Mouse (Mus musculus) hindbrain, postnatal 0 days (tissue): Measurements from ENCODE around the gene Zfp385c. TPM values are rescaled to one million over a fixed set of nuclear protein-coding genes. Genes with fewer than 3 reads are reported as not detected.

Experiments used
- ATAC-seq: fragments of 200-750 bp; cut with Nextera tagmentation; 2 replicates; pipeline ENCODE4 v1.8.0; 2017; ENCODE audit warnings: mild to moderate bottlenecking, moderate TSS enrichment, moderate library complexity
- DNase-seq: peaks from one replicate; pipeline ENCODE4 v3.0.0-alpha.2; 2015; ENCODE audit warnings: low spot score
- H3K27ac ChIP-seq: fragments of 300-500 bp; sonication (generic); 2 replicates; pipeline ENCODE4 v1.5.1; 2014; ENCODE audit warnings: mild to moderate bottlenecking
- H3K27me3 ChIP-seq: fragments of 300-500 bp; sonication (generic); 2 replicates; pipeline ENCODE4 v1.6.1; 2014; ENCODE audit warnings: low read length, mixed read lengths; ENCODE audit not compliant: insufficient read depth
- H3K36me3 ChIP-seq: fragments of 300-500 bp; sonication (generic); 2 replicates; pipeline ENCODE4 v1.6.1; 2014; ENCODE audit warnings: low read length, mixed read lengths; ENCODE audit not compliant: insufficient read depth
- H3K4me1 ChIP-seq: fragments of 300-500 bp; sonication (generic); 2 replicates; pipeline ENCODE4 v1.6.1; 2014; ENCODE audit warnings: antibody characterized with exemption, low read length, mixed read lengths; ENCODE audit not compliant: insufficient read depth
- H3K4me2 ChIP-seq: fragments of 300-500 bp; sonication (generic); 2 replicates; pipeline ENCODE4 v1.6.1; 2014; ENCODE audit warnings: low read depth, mild to moderate bottlenecking, low read length, moderate library complexity, mixed read lengths
- H3K4me3 ChIP-seq: fragments of 300-500 bp; sonication (generic); 2 replicates; pipeline ENCODE4 v1.5.1; 2014; ENCODE audit warnings: low read length
- H3K9ac ChIP-seq: fragments of 300-500 bp; sonication (generic); replicated peaks from 2 replicates; pipeline ENCODE4 v1.6.1; 2014; ENCODE audit warnings: mild to moderate bottlenecking, low read length, moderate library complexity, mixed read lengths
- H3K9me3 ChIP-seq: fragments of 300-500 bp; sonication (generic); 2 replicates; pipeline ENCODE4 v1.6.1; 2016; ENCODE audit warnings: low read length, mixed read lengths
- CTCF ChIP-seq: IDR thresholded peaks from 2 replicates; pipeline ENCODE4 v1.5.1; 2016; ENCODE audit warnings: antibody characterized with exemption, control low read depth, low read depth
- WGBS: fragments of 180-500 bp; shearing (Covaris S2); extraction: QIAGEN DNeasy Blood & Tissue Kit; methylation state at CpG from one replicate; pipeline ENCODE4 v1.1.7; 2014; 5-methylcytosine and 5-hydroxymethylcytosine counted together
- polyA plus RNA-seq: library from polyadenylated mRNA; unstranded; fragments of >200 nt; fragmentation: Nextera tagmentation; extraction: Ambion mirVana; gene quantifications from 2 replicates; pipeline ENCODE4 v1.2.1, GENCODE M21; 2015
- total RNA-seq: library from RNA; depleted of rRNA; stranded (reverse); fragments of >200 nt; gene quantifications from 2 replicates; pipeline ENCODE4 v1.2.3, GENCODE M21; 2014

Gene Zfp385c
- total and polyA plus RNA-seq, 2 experiments from 2014 or later, result 9.8 to 10.0 TPM

DNA sequence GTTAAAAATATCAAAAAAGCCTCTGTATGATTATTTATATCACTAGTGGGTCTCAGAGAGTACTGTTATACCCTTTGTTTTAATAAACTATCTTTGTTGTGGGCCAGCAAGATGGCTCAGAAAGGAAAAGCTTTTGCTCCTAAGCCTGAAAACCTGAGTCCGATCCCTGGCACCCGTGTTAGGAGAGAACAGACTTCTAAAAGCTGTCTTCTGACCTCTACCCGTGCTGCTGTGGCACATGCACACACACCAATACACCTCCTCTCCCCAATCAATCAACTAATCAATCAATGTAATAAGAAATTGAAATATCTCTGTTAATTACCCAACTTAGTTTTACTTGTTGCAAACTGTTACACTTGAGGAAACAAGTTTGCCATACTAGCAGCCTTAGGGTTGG is 8.5 kb upstream of the Zfp385c start:
- Histone ChIP-seq H3K4me1 (no peaks in the 10 kb centered on the region), H3K9me3 (no peaks in the 10 kb centered on the region), H3K9ac (no peak overlapping the region), H3K27ac (no peak overlapping the region), H3K27me3 (no peaks in the 10 kb centered on the region), H3K4me3 (no peak overlapping the region), H3K4me2 (peak overlapping the region; percentile 39; the same call in 1 of the 2 replicates), H3K36me3 (peaks cover 15% of the 10 kb centered on the region; the same call in 1 of the 2 replicates)
- no peak for TF ChIP-seq CTCF
- ATAC-seq (no peak), DNase-seq (no peak)
- 68% methylated on average over 3 of the region's 3 CpGs for WGBS

DNA sequence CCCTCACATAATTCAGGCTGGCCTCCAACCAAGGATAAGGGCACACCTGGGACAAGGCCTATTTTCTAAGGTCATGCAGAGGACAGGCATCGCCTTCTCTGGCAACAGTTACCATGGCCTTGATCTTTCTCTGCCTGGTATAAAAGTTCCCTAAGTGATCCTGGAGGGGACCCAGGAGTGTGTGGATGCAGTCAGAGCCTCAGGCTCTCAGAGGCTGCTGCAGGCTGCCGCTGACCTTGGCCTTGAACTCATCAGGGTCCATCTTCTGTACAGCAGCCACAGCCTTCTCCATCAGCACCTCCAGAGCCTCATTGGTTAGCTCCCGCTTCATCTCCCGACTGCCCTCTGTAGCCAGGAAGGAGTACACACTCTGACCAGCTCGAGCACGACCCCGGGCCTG is 5.7 kb upstream of the Zfp385c start:
- H3K9me3 ChIP-seq, result no peaks in the 10 kb centered on the region
- DNase-seq (no peak), ATAC-seq (no peak)
- no peaks in the 10 kb centered on the region for H3K36me3 ChIP-seq
- no peaks in the 10 kb centered on the region for H3K4me1 ChIP-seq
- H3K27me3 ChIP-seq, result no peaks in the 10 kb centered on the region
- no peak for TF ChIP-seq CTCF
- no peak overlapping the region for H3K9ac ChIP-seq
- no peak overlapping the region for H3K4me3 ChIP-seq
- H3K27ac ChIP-seq, result no peak overlapping the region
- 74% methylated on average over 7 of the region's 7 CpGs for WGBS
- no peak overlapping the region for H3K4me2 ChIP-seq

DNA sequence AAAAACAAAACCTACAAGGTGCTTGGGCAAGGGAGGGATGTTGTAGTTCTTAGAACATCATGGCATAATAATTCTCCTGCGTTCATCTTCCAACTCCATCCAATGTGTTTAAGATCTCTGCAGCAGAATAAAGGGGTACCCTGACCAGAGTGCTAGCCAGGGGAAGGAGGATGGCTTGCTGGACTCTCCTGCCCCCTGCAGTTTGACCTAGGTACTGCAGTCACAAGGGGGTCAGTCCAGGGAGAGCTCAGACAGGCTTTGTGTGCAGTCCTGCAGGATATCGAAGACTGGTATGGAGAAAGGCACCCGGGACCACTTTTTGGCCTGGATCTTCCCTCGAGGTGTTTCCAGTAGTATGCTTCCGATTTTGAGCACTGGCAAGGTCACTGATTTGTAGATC is 2.7 kb upstream of the Zfp385c start:
- H3K36me3 ChIP-seq, result no peaks in the 10 kb centered on the region
- no peaks in the 10 kb centered on the region for H3K27me3 ChIP-seq
- WGBS, result 37% methylated on average over 5 of the region's 5 CpGs
- no peak overlapping the region for H3K27ac ChIP-seq
- peak; percentile 87 for ATAC-seq
- H3K4me1 ChIP-seq, result no peaks in the 10 kb centered on the region
- no peak overlapping the region for H3K4me2 ChIP-seq
- no peak overlapping the region for H3K9ac ChIP-seq
- peak; percentile 76 for DNase-seq
- no peaks in the 10 kb centered on the region for H3K9me3 ChIP-seq
- no peak overlapping the region for H3K4me3 ChIP-seq
- TF ChIP-seq CTCF, result peak; percentile 98

DNA sequence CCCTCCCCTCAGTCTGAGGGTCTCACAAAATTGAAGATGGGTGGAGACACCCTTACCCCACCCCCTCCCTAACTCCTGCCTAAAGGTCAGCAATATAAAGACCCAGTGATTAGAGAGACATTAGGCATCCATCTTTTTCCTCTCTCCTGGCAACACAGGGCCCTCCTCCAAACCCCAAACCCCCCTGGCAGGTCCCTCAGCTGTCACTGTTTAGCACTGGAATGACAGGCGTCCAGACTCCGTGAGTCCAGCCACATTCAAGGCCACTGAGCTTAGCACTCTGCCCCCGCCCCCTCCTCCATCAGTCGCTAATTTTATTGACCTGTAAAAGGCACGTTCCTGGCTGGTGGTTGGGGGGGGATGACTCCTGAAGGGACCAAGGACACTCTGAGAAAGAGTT is 899 bp upstream of the Zfp385c start:
- Histone ChIP-seq H3K4me2 (no peak overlapping the region), H3K9ac (no peak overlapping the region), H3K9me3 (no peaks in the 10 kb centered on the region), H3K4me3 (no peak overlapping the region), H3K4me1 (no peaks in the 10 kb centered on the region), H3K36me3 (no peaks in the 10 kb centered on the region), H3K27ac (no peak overlapping the region), H3K27me3 (no peaks in the 10 kb centered on the region)
- DNase-seq (no peak), ATAC-seq (no peak)
- 39% methylated on average over 5 of the region's 5 CpGs for WGBS
- TF ChIP-seq CTCF, result no peak

DNA sequence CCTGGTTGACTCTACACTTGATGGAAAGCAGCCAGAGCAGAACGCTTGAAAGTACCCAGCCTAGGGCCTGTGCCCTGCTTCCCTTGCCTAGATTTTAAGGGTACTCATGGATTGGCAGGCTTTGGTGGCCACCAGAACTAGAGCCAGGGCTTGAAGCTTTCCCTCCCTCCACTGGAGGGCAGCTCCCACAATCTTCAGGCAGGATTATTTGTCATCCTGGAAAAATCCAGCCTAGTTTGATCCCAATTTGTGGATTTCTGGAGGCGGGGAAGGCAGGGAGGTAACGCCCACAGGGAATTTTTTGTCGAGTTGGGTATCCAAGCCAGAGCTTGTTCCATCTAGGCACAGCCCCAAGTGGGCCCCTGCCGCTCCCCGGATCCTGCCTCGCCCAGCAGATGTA is 1.9 kb downstream of the Zfp385c start:
- no peak overlapping the region for H3K27ac ChIP-seq
- H3K9ac ChIP-seq, result no peak overlapping the region
- no peak for DNase-seq
- H3K4me1 ChIP-seq, result no peaks in the 10 kb centered on the region
- no peak for TF ChIP-seq CTCF
- no peak for ATAC-seq
- no peak overlapping the region for H3K4me3 ChIP-seq
- WGBS, result 67% methylated on average over 7 of the region's 7 CpGs
- H3K9me3 ChIP-seq, result no peaks in the 10 kb centered on the region
- H3K4me2 ChIP-seq, result no peak overlapping the region
- no peaks in the 10 kb centered on the region for H3K36me3 ChIP-seq
- no peaks in the 10 kb centered on the region for H3K27me3 ChIP-seq

DNA sequence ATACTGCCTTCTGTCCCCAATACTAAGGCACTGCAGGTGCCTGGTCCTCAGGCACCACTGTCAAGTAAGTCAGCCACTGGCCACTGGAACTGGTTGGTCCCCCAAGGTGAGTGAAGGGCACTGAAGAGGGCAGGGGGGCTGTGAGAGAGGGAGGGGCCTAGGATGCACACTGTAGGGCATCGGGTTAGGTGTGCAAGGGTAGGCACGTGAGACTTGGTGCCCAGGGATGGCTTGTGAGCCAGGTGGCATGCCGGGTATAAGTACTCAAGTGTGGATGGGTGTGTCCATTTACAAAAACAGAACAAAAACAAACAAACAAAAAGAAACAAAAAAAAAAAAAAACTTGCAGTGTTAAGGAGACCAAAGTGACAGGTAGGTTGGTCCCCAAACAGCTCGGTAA is 3.8 kb downstream of the Zfp385c start:
- H3K4me1 ChIP-seq, result no peaks in the 10 kb centered on the region
- WGBS, result 70% methylated on average over 4 of the region's 4 CpGs
- no peaks in the 10 kb centered on the region for H3K9me3 ChIP-seq
- no peak overlapping the region for H3K9ac ChIP-seq
- no peak for DNase-seq
- no peak for ATAC-seq
- H3K27me3 ChIP-seq, result no peaks in the 10 kb centered on the region
- TF ChIP-seq CTCF, result no peak
- H3K4me2 ChIP-seq, result no peak overlapping the region
- H3K4me3 ChIP-seq, result no peak overlapping the region
- no peaks in the 10 kb centered on the region for H3K36me3 ChIP-seq
- no peak overlapping the region for H3K27ac ChIP-seq

DNA sequence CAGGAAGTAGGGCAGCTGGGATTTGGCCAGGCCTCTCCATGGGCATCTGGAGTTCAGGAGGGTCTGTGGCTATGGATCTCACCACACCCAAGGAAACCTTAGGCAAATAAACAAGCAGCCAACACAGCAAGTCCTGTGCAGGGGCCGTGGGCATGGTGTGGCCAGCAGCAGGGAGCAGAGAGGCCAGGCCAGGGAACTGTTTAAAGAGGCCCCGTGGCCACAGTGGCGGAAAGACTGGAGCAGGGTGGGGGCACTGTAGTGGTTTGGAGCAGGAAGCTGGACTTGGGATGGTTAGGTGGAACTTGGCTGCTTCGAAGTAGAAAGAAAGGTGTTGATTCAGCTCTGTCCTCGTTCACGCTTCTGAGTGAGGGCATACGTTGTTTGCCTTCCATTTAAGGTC is 5.0 kb downstream of the Zfp385c start:
- no peak overlapping the region for H3K4me2 ChIP-seq
- no peak for ATAC-seq
- WGBS, result 77% methylated on average over 7 of the region's 7 CpGs
- no peak for DNase-seq
- H3K4me1 ChIP-seq, result no peaks in the 10 kb centered on the region
- no peak overlapping the region for H3K9ac ChIP-seq
- H3K27me3 ChIP-seq, result no peaks in the 10 kb centered on the region
- H3K27ac ChIP-seq, result no peak overlapping the region
- no peaks in the 10 kb centered on the region for H3K9me3 ChIP-seq
- no peaks in the 10 kb centered on the region for H3K36me3 ChIP-seq
- no peak for TF ChIP-seq CTCF
- H3K4me3 ChIP-seq, result no peak overlapping the region
